Mouse (Mus musculus): Measurements from ENCODE around the gene Smg1. TPM values are rescaled to one million over a fixed set of nuclear protein-coding genes. Genes with fewer than 3 reads are reported as not detected.

Smg1 gene
- polyA plus RNA-seq, 1 experiment from 2014 or later: 26.8 TPM

Other genes with a start within 250 kb of the Smg1 start
- 399 and 511 TPM in 2 replicates for gene Rps15a, start 127.5 kb downstream of the Smg1 start, polyA plus RNA-seq (2016; fragmentation: Nextera tagmentation; extraction: Ambion mirVana)
- 478 and 481 TPM in 2 replicates for gene Arl6ip1, start 114.0 kb downstream of the Smg1 start, polyA plus RNA-seq (2016; fragmentation: Nextera tagmentation; extraction: Ambion mirVana)
- gene Syt17, start 204.6 kb upstream of the Smg1 start, polyA plus RNA-seq (2016; fragmentation: Nextera tagmentation; extraction: Ambion mirVana): 6.1 and 6.4 TPM in 2 replicates
- 3.4 and 3.9 TPM in 2 replicates for gene Itpripl2, start 248.3 kb upstream of the Smg1 start, polyA plus RNA-seq (2016; fragmentation: Nextera tagmentation; extraction: Ambion mirVana)